Mouse (Mus musculus) stomach, postnatal 0 days (tissue): ENCODE results near the gene Cyp2d40. TPM values are rescaled to one million over a fixed set of nuclear protein-coding genes. Genes with fewer than 3 reads are reported as not detected.
"Not testable (repeated sequence)": the region's sequence is repeated elsewhere in the genome, so short reads cannot be mapped to it uniquely, and the experiment has no call there.

Source experiments
- ATAC-seq: fragments of 200-750 bp; cut with Nextera tagmentation; 2 replicates; pipeline ENCODE4 v1.8.0; 2017; ENCODE audit not compliant: low FRiP score, low TSS enrichment
- DNase-seq: peaks from one replicate; pipeline ENCODE4 v3.0.0-alpha.2; 2016; ENCODE audit warnings: low spot score
- H3K27ac ChIP-seq: fragments of 300-500 bp; sonication (generic); replicated peaks from 2 replicates; pipeline ENCODE4 v1.5.1; 2014; ENCODE audit warnings: mild to moderate bottlenecking, control low read depth
- H3K27me3 ChIP-seq: fragments of 300-500 bp; sonication (generic); 2 replicates; pipeline ENCODE4 v1.6.1; 2014; ENCODE audit warnings: low read length; ENCODE audit not compliant: control insufficient read depth, insufficient read depth
- H3K36me3 ChIP-seq: fragments of 300-500 bp; sonication (generic); 2 replicates; pipeline ENCODE4 v1.6.1; 2014; ENCODE audit warnings: low read length, mixed read lengths; ENCODE audit not compliant: control insufficient read depth, insufficient read depth
- H3K4me1 ChIP-seq: fragments of 300-500 bp; sonication (generic); replicated peaks from 2 replicates; pipeline ENCODE4 v1.6.1; 2014; ENCODE audit warnings: antibody characterized with exemption; ENCODE audit not compliant: control insufficient read depth, insufficient read depth
- H3K4me2 ChIP-seq: fragments of 300-500 bp; sonication (generic); replicated peaks from 2 replicates; pipeline ENCODE4 v1.6.1; 2014; ENCODE audit warnings: low read depth, mild to moderate bottlenecking, control low read depth, moderate library complexity
- H3K4me3 ChIP-seq: fragments of 300-500 bp; sonication (generic); 2 replicates; pipeline ENCODE4 v1.5.1; 2014; ENCODE audit warnings: low read depth, low read length, control low read depth
- H3K9ac ChIP-seq: fragments of 300-500 bp; sonication (generic); 2 replicates; pipeline ENCODE4 v1.6.1; 2014; ENCODE audit warnings: mild to moderate bottlenecking, low read length, control low read depth, mixed read lengths
- H3K9me3 ChIP-seq: fragments of 300-500 bp; sonication (generic); 2 replicates; pipeline ENCODE4 v1.6.1; 2016; ENCODE audit warnings: low read length; ENCODE audit not compliant: control insufficient read depth
- CTCF ChIP-seq: IDR thresholded peaks from 2 replicates; pipeline ENCODE4 v1.5.1; 2016; ENCODE audit warnings: antibody characterized with exemption, low read depth, mild to moderate bottlenecking, moderate library complexity
- EP300 ChIP-seq: optimal IDR thresholded peaks from 2 replicates; pipeline ENCODE3; 2016; ENCODE audit warnings: antibody characterized with exemption
- WGBS: fragments of 180-500 bp; shearing (Covaris S2); extraction: QIAGEN DNeasy Blood & Tissue Kit; methylation state at CpG from one replicate; pipeline ENCODE4 v1.1.7; 2014; 5-methylcytosine and 5-hydroxymethylcytosine counted together
- microRNA-seq: library from miRNA; unstranded; fragments of <30 nt; microRNA quantifications from one replicate; pipeline ENCODE4, GENCODE M21; 2016
- polyA plus RNA-seq: library from polyadenylated mRNA; unstranded; fragments of >200 nt; fragmentation: Nextera tagmentation; extraction: Ambion mirVana; gene quantifications from 2 replicates; pipeline ENCODE4 v1.2.1, GENCODE M21; 2015

Cyp2d40 gene
- polyA plus RNA-seq, 1 experiment from 2014 or later = not detected

DNA sequence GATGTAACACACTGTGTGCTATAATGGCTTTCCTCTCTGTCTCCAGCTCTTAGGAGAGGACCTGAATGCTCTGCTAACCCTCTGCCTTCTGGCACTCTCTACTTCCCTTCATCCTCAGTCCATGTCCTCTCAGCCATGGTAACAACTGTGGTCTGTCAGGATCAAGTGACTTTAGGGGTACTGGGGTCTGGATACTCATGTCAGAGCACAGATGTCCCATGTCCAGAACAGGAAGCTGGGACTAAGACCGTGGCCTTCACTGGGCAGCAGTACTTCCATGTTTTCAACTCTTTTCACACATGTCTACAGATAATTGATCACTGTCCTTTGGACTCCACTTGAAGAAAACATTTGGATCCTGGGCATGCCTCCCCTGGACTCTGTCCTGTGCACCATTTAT is 19.8 kb upstream of the Cyp2d40 start:
- no peaks in the 10 kb centered on the region for H3K4me1 ChIP-seq
- WGBS = 61% methylated on average over 1 of the region's 1 CpGs
- H3K9ac ChIP-seq = no peak overlapping the region
- no peaks in the 10 kb centered on the region for H3K36me3 ChIP-seq
- no peak for ATAC-seq
- H3K27ac ChIP-seq = no peak overlapping the region
- no peak overlapping the region for H3K4me2 ChIP-seq
- no peak for DNase-seq
- TF ChIP-seq CTCF (no peak), EP300 (no peak)
- H3K27me3 ChIP-seq = no peaks in the 10 kb centered on the region
- H3K4me3 ChIP-seq = no peak overlapping the region
- no peaks in the 10 kb centered on the region for H3K9me3 ChIP-seq

DNA sequence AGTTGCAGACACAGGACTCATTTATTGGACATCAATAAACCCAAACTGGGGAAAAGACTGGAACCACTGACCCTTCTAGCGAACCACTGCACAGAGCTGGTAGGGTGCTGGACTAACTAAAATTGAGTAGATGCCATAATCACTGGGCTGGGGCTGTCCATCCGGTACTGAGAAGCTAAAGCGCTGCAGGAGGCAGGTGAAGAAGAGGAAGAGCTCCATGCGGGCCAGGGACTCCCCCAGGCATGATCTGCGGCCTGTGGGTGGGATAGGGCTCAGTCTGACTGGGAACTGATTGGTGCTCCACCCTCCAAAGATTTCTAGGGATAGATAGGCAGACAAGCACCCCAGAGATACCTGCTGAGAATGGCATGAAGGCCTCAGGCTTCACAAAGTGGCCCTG is 13.9 kb upstream of the Cyp2d40 start:
- not testable (repeated sequence) for ATAC-seq, DNase-seq, H3K9ac ChIP-seq, H3K9me3 ChIP-seq, H3K4me2 ChIP-seq, H3K27me3 ChIP-seq, H3K4me3 ChIP-seq, H3K27ac ChIP-seq, H3K36me3 ChIP-seq, H3K4me1 ChIP-seq
- 87% methylated on average over 5 of the region's 5 CpGs for WGBS

DNA sequence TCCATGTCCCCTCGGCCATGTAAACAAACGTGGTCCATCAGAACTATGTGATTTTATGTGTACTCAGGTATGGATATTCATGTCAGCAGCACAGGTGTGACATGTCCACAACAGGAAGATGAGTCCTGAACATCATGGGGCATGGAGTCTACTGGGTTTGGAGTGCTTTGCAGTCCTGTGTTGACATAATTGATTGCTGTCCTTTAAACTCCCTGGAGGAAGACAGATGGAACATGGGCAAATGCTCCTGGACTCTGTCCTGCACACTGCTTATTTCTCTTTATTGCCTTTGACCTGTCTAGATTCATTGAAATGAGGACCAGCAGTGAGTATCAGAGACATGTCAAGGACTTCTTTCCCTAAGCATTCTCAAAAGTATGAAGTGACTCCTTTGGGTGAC is 2.0 kb upstream of the Cyp2d40 start:
- Histone ChIP-seq H3K4me3 (no peak overlapping the region), H3K27ac (no peak overlapping the region), H3K4me2 (no peak overlapping the region), H3K9me3 (no peaks in the 10 kb centered on the region), H3K4me1 (no peaks in the 10 kb centered on the region), H3K9ac (no peak overlapping the region), H3K27me3 (no peaks in the 10 kb centered on the region), H3K36me3 (no peaks in the 10 kb centered on the region)
- TF ChIP-seq CTCF = no peak
- no peak for TF ChIP-seq EP300
- ATAC-seq (no peak), DNase-seq (no peak)
- WGBS = 76% methylated on average over 2 of the region's 2 CpGs

DNA sequence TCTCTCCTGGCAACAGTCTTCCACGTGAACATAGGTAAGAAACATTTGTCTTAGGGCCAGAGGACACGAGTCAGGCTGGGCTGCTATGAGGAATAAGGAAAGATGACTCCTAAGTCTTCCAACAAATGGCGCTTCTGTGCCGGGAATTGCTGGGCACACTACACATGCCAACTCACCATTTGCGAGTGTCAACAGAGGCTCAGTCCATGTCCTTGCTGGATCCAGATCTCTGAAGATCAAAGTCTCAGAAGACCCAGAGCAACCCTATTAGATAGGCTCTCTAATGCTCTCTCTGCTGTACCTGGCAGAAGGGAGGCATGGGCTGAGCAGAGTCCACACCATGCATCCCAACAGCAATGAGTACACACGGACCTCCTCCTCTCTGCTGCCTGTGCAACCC is 898 bp upstream of the Cyp2d40 start:
- ATAC-seq (no peak), DNase-seq (no peak)
- Histone ChIP-seq H3K9me3 (no peaks in the 10 kb centered on the region), H3K36me3 (no peaks in the 10 kb centered on the region), H3K27ac (no peak overlapping the region), H3K4me1 (no peaks in the 10 kb centered on the region), H3K4me3 (no peak overlapping the region), H3K4me2 (no peak overlapping the region), H3K9ac (no peak overlapping the region), H3K27me3 (no peaks in the 10 kb centered on the region)
- no peak for TF ChIP-seq CTCF
- no peak for TF ChIP-seq EP300
- WGBS = 80% methylated on average over 6 of the region's 6 CpGs

DNA sequence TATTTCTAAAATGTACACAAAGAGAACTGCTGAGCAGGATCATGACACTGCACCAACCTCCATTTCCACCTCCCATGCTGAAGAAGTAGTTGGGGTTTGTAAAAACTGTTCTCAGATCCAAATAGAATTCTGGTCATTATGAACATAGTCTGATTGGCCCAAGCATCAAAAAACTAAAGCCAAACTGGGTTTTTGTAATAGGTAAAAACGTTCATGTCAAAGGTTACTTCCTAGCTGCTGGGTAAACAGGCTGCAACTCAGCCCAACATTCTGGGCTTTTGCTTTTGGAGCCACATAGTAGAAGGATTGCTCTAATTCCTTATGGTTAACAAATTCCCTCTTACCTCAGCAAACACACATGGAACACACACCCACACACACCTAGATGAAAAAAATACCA is 15.8 kb downstream of the Cyp2d40 start:
- Histone ChIP-seq H3K4me2 (no peak overlapping the region), H3K4me1 (no peaks in the 10 kb centered on the region), H3K27me3 (no peaks in the 10 kb centered on the region), H3K4me3 (no peak overlapping the region), H3K27ac (no peak overlapping the region), H3K9ac (no peak overlapping the region), H3K9me3 (no peaks in the 10 kb centered on the region), H3K36me3 (no peaks in the 10 kb centered on the region)
- TF ChIP-seq CTCF (no peak), EP300 (no peak)
- ATAC-seq (no peak), DNase-seq (no peak)
- WGBS = 42% methylated on average over 1 of the region's 1 CpGs

DNA sequence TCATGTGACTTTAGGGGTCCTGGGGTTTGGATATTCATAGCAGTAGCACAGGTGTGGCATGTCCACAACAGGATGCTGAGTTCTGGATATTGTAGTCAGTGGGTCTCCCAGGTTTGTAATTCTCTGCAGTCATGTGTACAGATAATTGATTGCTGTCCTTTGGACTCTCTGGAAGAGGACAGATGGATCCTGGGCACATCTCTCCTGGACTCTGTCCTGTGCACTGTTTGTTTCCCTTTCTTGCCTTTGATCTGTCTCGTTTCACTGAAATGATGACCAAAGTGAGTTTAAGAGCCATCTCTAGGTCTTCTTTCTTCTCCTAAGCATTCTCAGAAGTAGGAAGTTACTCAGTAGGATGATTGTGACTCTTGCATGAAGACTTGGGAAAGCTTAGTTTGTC is 16.5 kb downstream of the Cyp2d40 start:
- Histone ChIP-seq H3K4me1 (no peaks in the 10 kb centered on the region), H3K27me3 (no peaks in the 10 kb centered on the region), H3K4me2 (no peak overlapping the region), H3K4me3 (no peak overlapping the region), H3K36me3 (no peaks in the 10 kb centered on the region), H3K9ac (no peak overlapping the region), H3K9me3 (no peaks in the 10 kb centered on the region), H3K27ac (no peak overlapping the region)
- TF ChIP-seq EP300 (no peak), CTCF (no peak)
- no peak for DNase-seq
- 34% methylated on average over 1 of the region's 1 CpGs for WGBS
- ATAC-seq = no peak

DNA sequence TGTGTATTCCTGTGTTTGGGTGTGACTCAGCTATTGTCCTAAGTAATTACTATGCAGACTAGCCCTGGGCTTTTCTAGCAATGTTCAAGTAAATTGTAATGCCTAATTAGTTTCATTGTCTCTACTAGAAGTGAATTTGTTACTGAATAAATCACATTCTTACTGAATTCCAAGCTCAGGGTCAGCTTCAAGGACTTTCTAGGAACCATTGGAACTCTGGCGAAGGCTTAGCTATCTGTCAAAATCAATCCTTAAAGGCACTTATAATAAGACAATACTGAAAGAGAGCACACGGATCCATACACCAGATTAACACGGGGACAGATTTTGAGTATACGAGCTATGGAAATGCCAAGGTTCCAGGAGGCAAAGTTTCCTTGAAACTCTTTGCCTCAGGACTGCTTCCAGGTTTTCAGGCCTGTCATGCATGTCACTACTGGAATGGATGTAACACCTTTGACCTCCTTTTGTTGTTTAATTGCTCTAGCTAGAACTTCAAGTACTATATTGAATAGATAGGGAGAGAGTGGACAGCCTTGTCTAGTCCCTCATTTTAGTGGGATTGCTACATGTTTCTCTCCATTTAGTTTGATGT is 30.6 kb downstream of the Cyp2d40 start:
- H3K36me3 ChIP-seq, H3K27ac ChIP-seq, H3K27me3 ChIP-seq, H3K4me2 ChIP-seq, ATAC-seq, H3K4me3 ChIP-seq, H3K9ac ChIP-seq, DNase-seq, H3K4me1 ChIP-seq, H3K9me3 ChIP-seq: not testable (repeated sequence)
- 91% methylated on average over 4 of the region's 4 CpGs for WGBS

Small RNAs within 50 kb of the gene (microRNA-seq; reads per million reads assigned to microRNA genes)
- not detected for gene Gm27618

Other genes with a start within 250 kb of the Cyp2d40 start
- 0.10 and 0.11 TPM in 2 replicates for gene Cyp2d12, start 209.1 kb downstream of the Cyp2d40 start, polyA plus RNA-seq
- 0.98 and 1.1 TPM in 2 replicates for gene Cyp2d34, start 143.2 kb downstream of the Cyp2d40 start, polyA plus RNA-seq
- 18.4 and 19.2 TPM in 2 replicates for gene Cyp2d26, start 30.1 kb upstream of the Cyp2d40 start, polyA plus RNA-seq
- 3.6 and 3.7 TPM in 2 replicates for gene Tcf20, start 223.7 kb upstream of the Cyp2d40 start, polyA plus RNA-seq